Mouse (Mus musculus): ENCODE measurements around the gene Pard3. TPM values are rescaled to one million over a fixed set of nuclear protein-coding genes. Genes with fewer than 3 reads are reported as not detected.

Pard3 gene
- polyA plus RNA-seq, 1 experiment, result 10.4 TPM

DNA sequence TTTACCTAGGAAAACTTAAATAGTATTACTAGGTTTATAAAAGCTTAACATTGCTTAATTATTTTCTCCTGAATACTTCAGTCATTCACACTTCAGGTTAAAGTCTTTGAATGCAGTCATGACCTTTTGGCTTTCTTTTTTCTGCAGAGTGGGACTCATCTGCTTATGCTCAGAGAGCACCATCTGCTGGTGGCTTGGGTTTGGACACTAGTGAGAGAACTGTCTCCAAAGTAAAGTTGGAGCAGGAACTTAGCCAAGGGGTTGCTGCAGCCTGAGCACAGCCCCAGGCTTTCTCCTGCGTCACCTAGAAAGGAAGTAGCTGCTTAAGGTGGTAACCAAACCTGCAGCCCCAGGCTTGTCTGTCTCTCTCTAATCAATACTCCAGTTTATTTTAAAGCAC is 75.5 kb downstream of the Pard3 start:
- Histone ChIP-seq H3K27me3 (ENCODE audit: control insufficient read depth, insufficient read depth, low read length) (no peaks in the 10 kb centered on the region), H3K36me3 (ENCODE audit: control insufficient read depth, insufficient read depth, low read length) (no peaks in the 10 kb centered on the region), H3K4me1 (replicated peaks; ENCODE audit: control insufficient read depth, insufficient read depth, low read length) (no peaks in the 10 kb centered on the region), H3K27ac (ENCODE audit: control insufficient read depth, insufficient read depth, low read length) (no peak overlapping the region), H3K4me3 (ENCODE audit: control insufficient read depth, insufficient read depth, low read length) (no peak overlapping the region)
- WGBS, result 9% methylated on average over 1 of the region's 1 CpGs
- TF ChIP-seq POLR2A (IDR thresholded peaks at IDR 0.05; ENCODE audit: control insufficient read depth, extremely low read depth, insufficient read depth, low read length, poor library complexity), result no peak
- TF ChIP-seq CTCF (IDR thresholded peaks at IDR 0.05; ENCODE audit: borderline replicate concordance, control insufficient read depth, extremely low read depth, insufficient read depth, low read length, poor library complexity), result no peak
- DNase-seq, result peak; percentile 13

DNA sequence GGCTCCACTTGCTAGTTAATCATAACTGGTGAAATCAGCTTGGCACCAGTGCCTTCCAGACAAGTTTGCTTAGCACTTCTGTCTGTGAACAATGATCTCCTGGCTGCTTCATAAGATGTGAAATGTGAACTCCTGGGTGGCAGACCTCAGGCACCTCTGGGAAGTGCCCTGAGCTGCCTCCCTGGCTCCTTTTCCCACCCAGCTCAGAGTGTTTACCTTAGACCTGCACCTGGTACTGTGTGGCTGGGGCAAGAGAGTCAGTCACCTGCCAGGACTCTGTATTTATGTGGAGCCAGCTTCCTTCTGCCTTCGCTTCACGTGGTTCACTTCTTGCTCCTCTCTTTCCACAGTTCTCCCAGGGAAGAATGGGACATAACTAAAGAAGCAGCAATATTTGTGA is 77.3 kb downstream of the Pard3 start:
- 76% methylated on average over 2 of the region's 2 CpGs for WGBS
- H3K27ac ChIP-seq (ENCODE audit: control insufficient read depth, insufficient read depth, low read length), result no peak overlapping the region
- no peaks in the 10 kb centered on the region for H3K36me3 ChIP-seq (ENCODE audit: control insufficient read depth, insufficient read depth, low read length)
- no peaks in the 10 kb centered on the region for H3K27me3 ChIP-seq (ENCODE audit: control insufficient read depth, insufficient read depth, low read length)
- H3K4me3 ChIP-seq (ENCODE audit: control insufficient read depth, insufficient read depth, low read length), result no peak overlapping the region
- DNase-seq, result no peak
- no peaks in the 10 kb centered on the region for H3K4me1 ChIP-seq (replicated peaks; ENCODE audit: control insufficient read depth, insufficient read depth, low read length)
- TF ChIP-seq POLR2A (IDR thresholded peaks at IDR 0.05; ENCODE audit: control insufficient read depth, extremely low read depth, insufficient read depth, low read length, poor library complexity), result no peak
- TF ChIP-seq CTCF (IDR thresholded peaks at IDR 0.05; ENCODE audit: borderline replicate concordance, control insufficient read depth, extremely low read depth, insufficient read depth, low read length, poor library complexity), result no peak

DNA sequence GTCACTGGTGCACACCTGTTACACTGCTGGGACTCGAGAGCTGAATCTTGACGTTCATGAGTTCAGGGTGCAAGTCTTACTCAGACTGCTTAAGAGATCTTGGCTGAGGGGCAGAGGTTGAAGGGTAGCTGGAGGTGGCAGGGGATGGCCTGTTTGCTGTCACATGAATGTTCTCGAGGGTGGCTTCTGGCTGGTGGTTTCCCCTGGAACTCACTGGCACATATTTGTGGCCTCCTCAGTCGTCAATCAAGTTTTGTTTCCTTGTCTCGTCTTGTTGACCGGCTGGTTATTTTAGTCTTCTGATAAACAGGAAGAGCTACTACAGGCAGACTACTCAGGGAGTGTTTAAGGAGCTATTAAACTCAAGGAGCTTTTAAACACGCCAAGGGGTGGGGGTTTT is 79.9 kb downstream of the Pard3 start:
- DNase-seq, result no peak
- TF ChIP-seq POLR2A (IDR thresholded peaks at IDR 0.05; ENCODE audit: control insufficient read depth, extremely low read depth, insufficient read depth, low read length, poor library complexity) (no peak), CTCF (IDR thresholded peaks at IDR 0.05; ENCODE audit: borderline replicate concordance, control insufficient read depth, extremely low read depth, insufficient read depth, low read length, poor library complexity) (no peak)
- Histone ChIP-seq H3K27ac (ENCODE audit: control insufficient read depth, insufficient read depth, low read length) (no peak overlapping the region), H3K36me3 (ENCODE audit: control insufficient read depth, insufficient read depth, low read length) (no peaks in the 10 kb centered on the region), H3K4me1 (replicated peaks; ENCODE audit: control insufficient read depth, insufficient read depth, low read length) (no peaks in the 10 kb centered on the region), H3K4me3 (ENCODE audit: control insufficient read depth, insufficient read depth, low read length) (no peak overlapping the region), H3K27me3 (ENCODE audit: control insufficient read depth, insufficient read depth, low read length) (no peaks in the 10 kb centered on the region)
- WGBS, result 32% methylated on average over 7 of the region's 7 CpGs

DNA sequence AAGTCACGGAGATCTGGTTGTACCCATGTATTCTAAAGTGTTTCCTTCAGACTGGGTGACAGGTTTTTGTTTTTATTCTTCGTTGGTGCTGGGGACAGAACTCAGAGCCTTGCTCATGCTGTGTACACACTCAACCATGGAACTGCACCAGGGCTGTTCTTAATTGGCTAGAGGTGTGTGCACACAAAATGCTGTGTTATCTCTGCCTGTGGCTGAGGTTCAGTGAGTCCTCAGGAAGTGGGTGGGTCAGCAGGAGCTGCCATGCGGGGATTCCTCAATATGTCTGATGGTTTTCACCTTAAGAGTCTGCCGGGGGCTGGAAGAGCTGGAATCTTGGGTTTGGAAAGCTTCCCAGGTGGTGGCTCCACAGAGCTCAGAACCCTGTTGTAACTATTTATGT is 80.9 kb downstream of the Pard3 start:
- no peak for TF ChIP-seq POLR2A (IDR thresholded peaks at IDR 0.05; ENCODE audit: control insufficient read depth, extremely low read depth, insufficient read depth, low read length, poor library complexity)
- TF ChIP-seq CTCF (IDR thresholded peaks at IDR 0.05; ENCODE audit: borderline replicate concordance, control insufficient read depth, extremely low read depth, insufficient read depth, low read length, poor library complexity), result no peak
- 43% methylated on average over 4 of the region's 4 CpGs for WGBS
- DNase-seq, result no peak
- H3K4me1 ChIP-seq (replicated peaks; ENCODE audit: control insufficient read depth, insufficient read depth, low read length), result no peaks in the 10 kb centered on the region
- H3K36me3 ChIP-seq (ENCODE audit: control insufficient read depth, insufficient read depth, low read length), result no peaks in the 10 kb centered on the region
- no peak overlapping the region for H3K4me3 ChIP-seq (ENCODE audit: control insufficient read depth, insufficient read depth, low read length)
- no peak overlapping the region for H3K27ac ChIP-seq (ENCODE audit: control insufficient read depth, insufficient read depth, low read length)
- no peaks in the 10 kb centered on the region for H3K27me3 ChIP-seq (ENCODE audit: control insufficient read depth, insufficient read depth, low read length)

DNA sequence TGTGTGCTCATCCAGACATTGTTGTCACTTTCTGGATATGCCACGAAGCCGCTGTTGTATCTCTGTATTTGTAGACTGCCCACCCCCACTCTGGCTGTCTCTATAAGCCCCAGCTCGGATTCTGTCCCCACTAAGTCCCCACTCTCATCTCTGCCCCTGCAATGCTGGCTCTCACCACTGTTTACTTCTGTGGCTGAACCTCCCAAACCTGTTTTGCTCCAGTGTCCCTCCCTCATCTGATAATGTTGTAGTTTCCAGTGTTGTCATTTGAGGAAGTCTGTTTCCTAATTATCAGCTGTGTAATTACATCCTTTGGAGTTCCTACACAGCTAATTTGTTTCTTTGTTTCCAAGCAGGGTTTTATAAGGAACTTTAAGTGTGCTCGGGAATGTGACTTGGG is 81.4 kb downstream of the Pard3 start:
- Histone ChIP-seq H3K27me3 (ENCODE audit: control insufficient read depth, insufficient read depth, low read length) (no peaks in the 10 kb centered on the region), H3K27ac (ENCODE audit: control insufficient read depth, insufficient read depth, low read length) (no peak overlapping the region), H3K4me3 (ENCODE audit: control insufficient read depth, insufficient read depth, low read length) (no peak overlapping the region), H3K4me1 (replicated peaks; ENCODE audit: control insufficient read depth, insufficient read depth, low read length) (no peaks in the 10 kb centered on the region), H3K36me3 (ENCODE audit: control insufficient read depth, insufficient read depth, low read length) (no peaks in the 10 kb centered on the region)
- no peak for TF ChIP-seq CTCF (IDR thresholded peaks at IDR 0.05; ENCODE audit: borderline replicate concordance, control insufficient read depth, extremely low read depth, insufficient read depth, low read length, poor library complexity)
- TF ChIP-seq POLR2A (IDR thresholded peaks at IDR 0.05; ENCODE audit: control insufficient read depth, extremely low read depth, insufficient read depth, low read length, poor library complexity), result no peak
- 45% methylated on average over 4 of the region's 4 CpGs for WGBS
- no peak for DNase-seq

DNA sequence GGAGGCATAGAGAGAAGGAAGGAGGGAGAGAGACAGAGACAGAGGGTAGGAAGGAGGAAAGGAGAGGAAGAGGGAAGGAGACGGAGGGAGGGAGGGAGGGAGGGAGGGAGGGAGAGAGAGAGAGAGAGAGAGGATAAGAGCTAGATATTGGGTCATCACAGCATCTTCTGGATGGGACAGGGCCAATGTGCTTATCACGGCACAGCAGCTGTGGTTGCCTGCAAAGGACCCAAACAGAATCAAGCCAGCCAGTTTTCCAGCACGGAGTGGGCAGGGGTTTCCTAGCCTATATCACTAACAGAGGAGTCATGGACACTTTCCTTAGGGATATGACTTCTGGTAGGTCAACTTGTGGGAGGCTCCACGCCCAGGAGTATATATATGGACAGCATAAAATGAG is 82.4 kb downstream of the Pard3 start:
- H3K4me1 ChIP-seq (replicated peaks; ENCODE audit: control insufficient read depth, insufficient read depth, low read length), result no peaks in the 10 kb centered on the region
- no peak for DNase-seq
- H3K27me3 ChIP-seq (ENCODE audit: control insufficient read depth, insufficient read depth, low read length), result no peaks in the 10 kb centered on the region
- no peak overlapping the region for H3K27ac ChIP-seq (ENCODE audit: control insufficient read depth, insufficient read depth, low read length)
- no peak overlapping the region for H3K4me3 ChIP-seq (ENCODE audit: control insufficient read depth, insufficient read depth, low read length)
- TF ChIP-seq CTCF (IDR thresholded peaks at IDR 0.05; ENCODE audit: borderline replicate concordance, control insufficient read depth, extremely low read depth, insufficient read depth, low read length, poor library complexity), result no peak
- TF ChIP-seq POLR2A (IDR thresholded peaks at IDR 0.05; ENCODE audit: control insufficient read depth, extremely low read depth, insufficient read depth, low read length, poor library complexity), result no peak
- H3K36me3 ChIP-seq (ENCODE audit: control insufficient read depth, insufficient read depth, low read length), result no peaks in the 10 kb centered on the region
- 62% methylated on average over 4 of the region's 4 CpGs for WGBS

DNA sequence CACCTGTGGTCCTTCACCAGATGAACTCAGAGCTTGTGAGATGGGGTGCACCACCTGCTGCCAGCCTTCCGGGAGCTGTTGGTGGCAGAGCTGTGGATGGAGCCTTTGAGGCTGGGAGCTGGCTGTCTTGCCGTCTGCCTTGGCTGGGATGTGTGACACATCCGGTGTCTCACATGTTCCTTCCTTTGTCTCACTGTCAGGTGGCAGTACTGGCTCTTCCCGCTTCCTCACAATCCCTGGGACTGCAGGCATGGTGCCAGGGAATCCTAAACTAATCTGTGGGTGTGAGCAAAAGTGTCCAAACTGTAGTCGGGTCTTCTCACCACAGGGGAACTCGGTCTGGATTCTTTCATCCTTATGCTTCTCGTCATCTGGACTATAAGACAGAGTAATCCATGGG is 85.1 kb downstream of the Pard3 start:
- no peaks in the 10 kb centered on the region for H3K4me1 ChIP-seq (replicated peaks; ENCODE audit: control insufficient read depth, insufficient read depth, low read length)
- H3K27me3 ChIP-seq (ENCODE audit: control insufficient read depth, insufficient read depth, low read length), result no peaks in the 10 kb centered on the region
- 78% methylated on average over 7 of the region's 7 CpGs for WGBS
- H3K36me3 ChIP-seq (ENCODE audit: control insufficient read depth, insufficient read depth, low read length), result no peaks in the 10 kb centered on the region
- no peak for DNase-seq
- H3K4me3 ChIP-seq (ENCODE audit: control insufficient read depth, insufficient read depth, low read length), result no peak overlapping the region
- TF ChIP-seq CTCF (IDR thresholded peaks at IDR 0.05; ENCODE audit: borderline replicate concordance, control insufficient read depth, extremely low read depth, insufficient read depth, low read length, poor library complexity) (no peak), POLR2A (IDR thresholded peaks at IDR 0.05; ENCODE audit: control insufficient read depth, extremely low read depth, insufficient read depth, low read length, poor library complexity) (no peak)
- H3K27ac ChIP-seq (ENCODE audit: control insufficient read depth, insufficient read depth, low read length), result no peak overlapping the region
